Mouse (Mus musculus): Measurements from ENCODE around the gene Gpha2. TPM values are rescaled to one million over a fixed set of nuclear protein-coding genes. Genes with fewer than 3 reads are reported as not detected.

Gpha2 gene
- polyA plus RNA-seq, 1 experiment from 2014 or later: not detected

GRCm38 (mm10) chr19:6247526-6248300 lies 21.5 kb downstream of the Gpha2 start:
- ATAC-seq (replicated peaks; ENCODE audit: low FRiP score) (no peak), DNase-seq (ENCODE audit: low spot score) (no peak)
- H3K36me3 ChIP-seq (ENCODE audit: control insufficient read depth, insufficient read depth, low read length): no peaks in the 10 kb centered on the region; the same call in 1 of the 2 replicates
- WGBS: 93% methylated on average over 29 of the region's 29 CpGs
- H3K9ac ChIP-seq (ENCODE audit: low read length): no peak overlapping the region
- H3K4me2 ChIP-seq (ENCODE audit: low read depth, low read length, severe bottlenecking): no peak overlapping the region
- no peaks in the 10 kb centered on the region for H3K27me3 ChIP-seq (ENCODE audit: control insufficient read depth, insufficient read depth, low read length)
- no peak overlapping the region for H3K27ac ChIP-seq (ENCODE audit: low read depth, low read length)
- H3K4me1 ChIP-seq (replicated peaks; ENCODE audit: control insufficient read depth, insufficient read depth, low read length): no peaks in the 10 kb centered on the region
- H3K4me3 ChIP-seq (ENCODE audit: low read depth, low read length): no peak overlapping the region
- H3K9me3 ChIP-seq (ENCODE audit: control insufficient read depth, low read length): no peaks in the 10 kb centered on the region

GRCm38 (mm10) chr19:6253021-6253420 lies 26.8 kb downstream of the Gpha2 start:
- Histone ChIP-seq H3K4me1 (replicated peaks; ENCODE audit: control insufficient read depth, insufficient read depth, low read length) (no peaks in the 10 kb centered on the region), H3K9me3 (ENCODE audit: control insufficient read depth, low read length) (no peaks in the 10 kb centered on the region), H3K4me3 (ENCODE audit: low read depth, low read length) (no peak overlapping the region), H3K27ac (ENCODE audit: low read depth, low read length) (no peak overlapping the region), H3K4me2 (ENCODE audit: low read depth, low read length, severe bottlenecking) (no peak overlapping the region), H3K27me3 (ENCODE audit: control insufficient read depth, insufficient read depth, low read length) (no peaks in the 10 kb centered on the region), H3K9ac (ENCODE audit: low read length) (no peak overlapping the region), H3K36me3 (ENCODE audit: control insufficient read depth, insufficient read depth, low read length) (no peaks in the 10 kb centered on the region; the same call in 1 of the 2 replicates)
- ATAC-seq (replicated peaks; ENCODE audit: low FRiP score) (no peak), DNase-seq (ENCODE audit: low spot score) (no peak)
- 96% methylated on average over 4 of the region's 4 CpGs for WGBS

- Histone ChIP-seq H3K4me1 (replicated peaks; ENCODE audit: control insufficient read depth, insufficient read depth, low read length) (no peaks in the 10 kb centered on the region), H3K27ac (ENCODE audit: low read depth, low read length) (no peak overlapping the region), H3K36me3 (ENCODE audit: control insufficient read depth, insufficient read depth, low read length) (peaks cover 4% of the 10 kb centered on the region; the same call in 1 of the 2 replicates), H3K9ac (ENCODE audit: low read length) (no peak overlapping the region), H3K27me3 (ENCODE audit: control insufficient read depth, insufficient read depth, low read length) (no peaks in the 10 kb centered on the region), H3K9me3 (ENCODE audit: control insufficient read depth, low read length) (no peaks in the 10 kb centered on the region), H3K4me2 (ENCODE audit: low read depth, low read length, severe bottlenecking) (no peak overlapping the region), H3K4me3 (ENCODE audit: low read depth, low read length) (no peak overlapping the region)
- ATAC-seq (replicated peaks; ENCODE audit: low FRiP score) (no peak), DNase-seq (ENCODE audit: low spot score) (no peak)
- 76% methylated on average over 2 of the region's 2 CpGs for WGBS
Measured at GRCm38 (mm10) chr19:6260428-6260827, 34.2 kb downstream of the Gpha2 start.

GRCm38 (mm10) chr19:6260946-6261345 lies 34.8 kb downstream of the Gpha2 start:
- WGBS: 81% methylated on average over 4 of the region's 4 CpGs
- DNase-seq (ENCODE audit: low spot score) (no peak), ATAC-seq (replicated peaks; ENCODE audit: low FRiP score) (no peak)
- no peaks in the 10 kb centered on the region for H3K9me3 ChIP-seq (ENCODE audit: control insufficient read depth, low read length)
- no peaks in the 10 kb centered on the region for H3K4me1 ChIP-seq (replicated peaks; ENCODE audit: control insufficient read depth, insufficient read depth, low read length)
- no peak overlapping the region for H3K4me2 ChIP-seq (ENCODE audit: low read depth, low read length, severe bottlenecking)
- H3K9ac ChIP-seq (ENCODE audit: low read length): no peak overlapping the region
- no peak overlapping the region for H3K4me3 ChIP-seq (ENCODE audit: low read depth, low read length)
- H3K27me3 ChIP-seq (ENCODE audit: control insufficient read depth, insufficient read depth, low read length): no peaks in the 10 kb centered on the region
- H3K36me3 ChIP-seq (ENCODE audit: control insufficient read depth, insufficient read depth, low read length): peaks cover 4% of the 10 kb centered on the region; the same call in 1 of the 2 replicates
- no peak overlapping the region for H3K27ac ChIP-seq (ENCODE audit: low read depth, low read length)

- no peak overlapping the region for H3K9ac ChIP-seq (ENCODE audit: low read length)
- no peaks in the 10 kb centered on the region for H3K27me3 ChIP-seq (ENCODE audit: control insufficient read depth, insufficient read depth, low read length)
- ATAC-seq (replicated peaks; ENCODE audit: low FRiP score) (no peak), DNase-seq (ENCODE audit: low spot score) (no peak)
- peaks cover 4% of the 10 kb centered on the region; the same call in 1 of the 2 replicates for H3K36me3 ChIP-seq (ENCODE audit: control insufficient read depth, insufficient read depth, low read length)
- no peaks in the 10 kb centered on the region for H3K4me1 ChIP-seq (replicated peaks; ENCODE audit: control insufficient read depth, insufficient read depth, low read length)
- H3K27ac ChIP-seq (ENCODE audit: low read depth, low read length): no peak overlapping the region
- H3K4me3 ChIP-seq (ENCODE audit: low read depth, low read length): no peak overlapping the region
- no peak overlapping the region for H3K4me2 ChIP-seq (ENCODE audit: low read depth, low read length, severe bottlenecking)
- WGBS: 95% methylated on average over 14 of the region's 14 CpGs
- H3K9me3 ChIP-seq (ENCODE audit: control insufficient read depth, low read length): no peaks in the 10 kb centered on the region
Measured at GRCm38 (mm10) chr19:6261379-6261778, 35.2 kb downstream of the Gpha2 start.

GRCm38 (mm10) chr19:6262222-6262621 lies 36.0 kb downstream of the Gpha2 start:
- Histone ChIP-seq H3K36me3 (ENCODE audit: control insufficient read depth, insufficient read depth, low read length) (peaks cover 4% of the 10 kb centered on the region; the same call in 1 of the 2 replicates), H3K9me3 (ENCODE audit: control insufficient read depth, low read length) (no peaks in the 10 kb centered on the region), H3K4me3 (ENCODE audit: low read depth, low read length) (no peak overlapping the region), H3K27me3 (ENCODE audit: control insufficient read depth, insufficient read depth, low read length) (no peaks in the 10 kb centered on the region), H3K27ac (ENCODE audit: low read depth, low read length) (no peak overlapping the region), H3K4me2 (ENCODE audit: low read depth, low read length, severe bottlenecking) (no peak overlapping the region), H3K4me1 (replicated peaks; ENCODE audit: control insufficient read depth, insufficient read depth, low read length) (no peaks in the 10 kb centered on the region), H3K9ac (ENCODE audit: low read length) (no peak overlapping the region)
- WGBS: 57% methylated on average over 7 of the region's 7 CpGs
- DNase-seq (ENCODE audit: low spot score) (peak; percentile 84), ATAC-seq (replicated peaks; ENCODE audit: low FRiP score) (no peak)

- 91% methylated on average over 8 of the region's 8 CpGs for WGBS
- Histone ChIP-seq H3K36me3 (ENCODE audit: control insufficient read depth, insufficient read depth, low read length) (peaks cover 4% of the 10 kb centered on the region; the same call in 1 of the 2 replicates), H3K4me3 (ENCODE audit: low read depth, low read length) (no peak overlapping the region), H3K9me3 (ENCODE audit: control insufficient read depth, low read length) (no peaks in the 10 kb centered on the region), H3K27me3 (ENCODE audit: control insufficient read depth, insufficient read depth, low read length) (no peaks in the 10 kb centered on the region), H3K9ac (ENCODE audit: low read length) (no peak overlapping the region), H3K4me1 (replicated peaks; ENCODE audit: control insufficient read depth, insufficient read depth, low read length) (no peaks in the 10 kb centered on the region), H3K27ac (ENCODE audit: low read depth, low read length) (no peak overlapping the region), H3K4me2 (ENCODE audit: low read depth, low read length, severe bottlenecking) (no peak overlapping the region)
- ATAC-seq (replicated peaks; ENCODE audit: low FRiP score): no peak
- DNase-seq (ENCODE audit: low spot score): no peak
Measured at GRCm38 (mm10) chr19:6262839-6263433, 36.8 kb downstream of the Gpha2 start.

- H3K4me2 ChIP-seq (ENCODE audit: low read depth, low read length, severe bottlenecking): no peak overlapping the region
- H3K9ac ChIP-seq (ENCODE audit: low read length): no peak overlapping the region
- DNase-seq (ENCODE audit: low spot score) (no peak), ATAC-seq (replicated peaks; ENCODE audit: low FRiP score) (no peak)
- no peak overlapping the region for H3K4me3 ChIP-seq (ENCODE audit: low read depth, low read length)
- H3K27me3 ChIP-seq (ENCODE audit: control insufficient read depth, insufficient read depth, low read length): no peaks in the 10 kb centered on the region
- H3K4me1 ChIP-seq (replicated peaks; ENCODE audit: control insufficient read depth, insufficient read depth, low read length): no peaks in the 10 kb centered on the region
- no peak overlapping the region for H3K27ac ChIP-seq (ENCODE audit: low read depth, low read length)
- H3K36me3 ChIP-seq (ENCODE audit: control insufficient read depth, insufficient read depth, low read length): peaks cover 4% of the 10 kb centered on the region; the same call in 1 of the 2 replicates
- WGBS: 79% methylated on average over 9 of the region's 9 CpGs
- no peaks in the 10 kb centered on the region for H3K9me3 ChIP-seq (ENCODE audit: control insufficient read depth, low read length)
Measured at GRCm38 (mm10) chr19:6264200-6264599, 38.0 kb downstream of the Gpha2 start.

Data from forebrain, embryonic 11.5 days (tissue).